Mouse (Mus musculus) lung, adult 2 months (tissue): ENCODE results near the gene Hs6st3.

Experiments used
- CTCF ChIP-seq: fragments of 200-500 bp; IDR thresholded peaks from 2 replicates; pipeline ENCODE4 v1.5.1; 2011; ENCODE audit warnings: mild to moderate bottlenecking, low read length, control low read depth; ENCODE audit not compliant: insufficient read depth
- POLR2A ChIP-seq: fragments of 200-500 bp; IDR thresholded peaks from 2 replicates; pipeline ENCODE4 v1.6.1; 2011; ENCODE audit warnings: low read depth, mild to moderate bottlenecking, control low read depth, low read length, borderline replicate concordance; ENCODE audit errors: extremely low read depth

DNA sequence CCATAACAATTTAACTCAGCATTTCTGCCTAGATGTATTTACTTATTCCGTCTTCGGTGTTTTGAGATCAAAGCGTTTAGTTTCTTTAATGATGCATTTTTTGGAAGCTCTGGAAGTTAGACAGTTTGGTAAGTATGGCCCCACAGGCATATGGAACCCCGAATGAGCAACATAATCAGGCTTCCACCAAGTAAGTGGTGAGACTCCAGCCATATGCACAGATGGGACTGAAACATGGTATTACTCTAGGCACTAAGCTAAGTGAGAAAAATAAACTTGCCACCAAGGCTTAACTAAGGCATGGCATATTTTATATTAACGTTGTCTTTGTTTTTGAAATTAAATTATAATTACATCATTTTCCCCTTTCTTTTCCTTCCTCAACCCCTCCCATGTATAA, 284.8 kb downstream of the Hs6st3 start:
- no peak for TF ChIP-seq POLR2A
- TF ChIP-seq CTCF: no peak
